Mouse (Mus musculus) B cell, adult (primary cell): ENCODE results near the gene Dctn2. TPM values are rescaled to one million over a fixed set of nuclear protein-coding genes. Genes with fewer than 3 reads are reported as not detected.

Source experiments
- total RNA-seq: library from RNA; stranded (reverse); gene quantifications from 4 replicates; pipeline ENCODE4 v1.2.4, GENCODE M21; 2023; ENCODE audit not compliant: inconsistent age

The Dctn2 gene
- total RNA-seq, result 98.5 to 110 TPM (median 104 TPM) in 4 replicates

DNA sequence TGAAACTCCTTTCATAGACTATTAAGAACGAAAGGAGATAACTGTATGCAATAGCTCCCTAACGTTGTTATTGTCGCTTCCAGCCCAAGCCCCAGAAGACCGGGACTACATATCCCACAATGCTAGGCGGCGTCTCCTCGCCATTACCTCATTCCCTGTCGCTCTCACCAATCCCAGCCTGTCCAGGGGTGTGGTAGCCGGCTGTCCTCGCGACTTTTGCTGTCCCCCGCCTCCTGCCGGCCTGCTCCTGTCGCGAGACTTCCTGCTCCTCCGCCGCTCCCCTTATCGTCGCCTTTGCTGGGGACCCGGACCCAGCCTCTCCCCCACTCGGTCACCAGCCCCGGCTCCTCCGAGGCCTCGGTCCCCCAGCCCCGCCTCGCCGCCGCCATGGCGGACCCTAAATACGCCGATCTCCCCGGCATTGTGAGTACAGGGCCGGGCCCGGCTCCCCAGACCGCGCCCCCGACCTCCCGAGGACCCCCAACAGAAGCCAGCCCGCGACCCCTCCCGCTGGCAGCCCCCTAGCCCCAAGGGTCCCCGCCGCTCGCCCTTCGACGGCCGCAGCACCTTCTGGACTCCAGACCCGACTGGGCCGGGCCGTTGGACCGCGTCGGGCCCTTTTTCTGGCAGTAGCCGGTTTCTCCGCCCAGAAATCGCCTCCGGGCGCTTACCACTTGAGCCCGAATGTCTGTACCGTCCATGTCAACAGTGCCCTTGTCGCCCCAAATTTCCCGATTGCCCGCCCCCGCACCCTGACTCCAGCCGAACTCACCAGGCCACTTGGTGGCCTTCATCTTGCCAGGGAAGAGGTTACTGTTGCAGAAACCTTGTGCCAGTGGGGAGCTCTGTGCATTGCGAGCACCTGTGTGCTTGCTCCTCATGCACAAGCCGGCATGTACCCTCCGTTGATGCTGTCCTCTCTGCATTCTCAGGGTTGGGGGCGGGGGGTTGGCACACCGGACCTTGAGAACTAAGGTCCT is at the start of gene Dctn2:
Gene Dctn2 (plus strand): TSS at position 257 of the 980 bp plus-strand sequence.

GRCm38 (mm10) chr10:127262548-127263398 is 3.4 kb upstream of the Dctn2 start, which contains the start of gene Kif5a:
Gene Kif5a, minus strand, starts transcription at chr10:127263348.

DNA sequence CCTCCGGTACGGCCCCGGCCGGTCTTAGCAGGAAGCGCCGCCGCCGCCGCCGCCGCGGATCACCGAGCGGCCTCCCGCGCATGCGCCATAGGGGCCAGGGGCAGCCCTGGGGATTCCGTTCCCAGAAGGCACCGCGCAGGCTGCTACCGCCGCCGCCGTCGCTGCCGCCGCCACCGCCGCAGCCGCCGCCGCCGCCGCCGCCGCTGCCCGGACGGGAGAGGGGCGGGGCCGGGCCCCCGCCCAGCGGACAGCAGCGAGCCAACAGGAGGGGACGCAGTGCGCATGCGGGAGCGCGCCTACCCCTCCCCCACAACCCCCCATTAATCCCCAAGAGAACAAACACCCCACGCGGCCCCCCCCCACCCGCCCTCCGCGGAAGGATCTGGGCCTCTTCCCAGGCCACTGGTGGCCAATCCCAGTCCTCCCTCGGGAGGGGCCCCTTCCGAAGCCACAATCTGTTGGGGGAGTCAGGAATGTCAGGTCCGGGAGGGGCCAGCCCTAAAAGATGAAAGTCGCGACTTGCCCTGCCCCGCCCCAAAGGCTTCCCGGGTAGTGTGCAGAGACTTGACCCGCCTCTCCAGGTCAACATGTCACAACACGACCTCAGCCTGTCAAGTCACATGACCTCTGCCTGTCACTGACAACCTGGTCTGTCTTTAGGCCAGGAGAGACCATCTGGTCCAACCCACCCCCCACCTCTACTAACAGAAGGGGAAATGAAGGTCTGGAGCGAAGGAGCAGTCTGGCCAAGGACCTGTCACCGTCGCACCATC is 22.8 kb downstream of the Dctn2 start, which contains the start of gene Mbd6:
Gene Mbd6 (minus strand): TSS at position 219 of the 773 bp plus-strand sequence.

GRCm38 (mm10) chr10:127311476-127312355 is 45.5 kb downstream of the Dctn2 start, which contains the start of gene Mars:
Gene Mars, minus strand, starts transcription at chr10:127311786.

DNA sequence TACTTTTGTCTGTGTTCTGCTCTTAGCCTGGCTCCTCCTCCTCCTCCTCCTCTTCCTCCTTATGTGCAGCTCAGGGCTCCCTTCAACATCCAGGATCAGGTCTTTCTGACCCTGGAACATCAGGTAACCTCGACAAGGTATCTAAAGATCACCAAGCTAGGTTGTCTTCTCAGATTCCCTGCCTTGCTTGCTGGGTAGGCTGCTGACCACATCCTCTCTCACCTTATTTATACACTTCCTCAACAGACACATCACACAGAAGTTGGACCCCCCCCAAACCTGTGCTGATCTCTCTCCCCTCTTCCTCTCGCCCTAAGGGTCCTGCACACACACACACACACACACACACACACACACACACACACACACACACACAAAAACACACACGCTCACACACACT is 55.5 kb downstream of the Dctn2 start, which contains the start of gene Arhgap9:
Gene Arhgap9 (plus strand): TSS at position 344 of the 400 bp plus-strand sequence.

Other genes starting within 250 kb of the Dctn2 start
- gene Tsfm, start 235.5 kb upstream of the Dctn2 start, total RNA-seq, result 17.0 to 31.5 TPM (median 21.4 TPM) in 4 replicates
- 17.3 to 22.6 TPM (median 21.0 TPM) in 4 replicates for gene Mettl1, start 225.0 kb upstream of the Dctn2 start, total RNA-seq
- gene Eef1akmt3, start 224.9 kb upstream of the Dctn2 start, total RNA-seq, result not detected in 4 replicates
- 0.42 to 1.6 TPM (median 0.77 TPM) in 4 replicates for gene Cyp27b1, start 218.1 kb upstream of the Dctn2 start, total RNA-seq
- 2.2 to 3.2 TPM (median 2.6 TPM) in 4 replicates for gene March9, start 206.2 kb upstream of the Dctn2 start, total RNA-seq
- gene Cdk4, start 202.8 kb upstream of the Dctn2 start, total RNA-seq, result 117 to 142 TPM (median 123 TPM) in 4 replicates
- 20.7 to 26.3 TPM (median 22.6 TPM) in 4 replicates for gene Tspan31, start 196.1 kb upstream of the Dctn2 start, total RNA-seq
- gene Agap2, start 191.1 kb upstream of the Dctn2 start, total RNA-seq, result 94.4 to 124 TPM (median 104 TPM) in 4 replicates
- gene Os9, start 145.2 kb upstream of the Dctn2 start, total RNA-seq, result 82.4 to 86.0 TPM (median 83.5 TPM) in 4 replicates
- gene B4galnt1, start 101.1 kb upstream of the Dctn2 start, total RNA-seq, result 441 to 475 TPM (median 457 TPM) in 4 replicates
- gene Slc26a10, start 85.7 kb upstream of the Dctn2 start, total RNA-seq, result not detected in 4 replicates
- 0.51 TPM in 1 of 4 replicates, not detected in the others for gene Arhgef25, start 76.3 kb upstream of the Dctn2 start, total RNA-seq
- gene Dtx3, start 70.6 kb upstream of the Dctn2 start, total RNA-seq, result 65.6 to 71.2 TPM (median 67.8 TPM) in 4 replicates
- 54.6 to 62.2 TPM (median 61.4 TPM) in 4 replicates for gene Pip4k2c, start 54.8 kb upstream of the Dctn2 start, total RNA-seq
- 0.29 to 0.54 TPM (median 0.32 TPM) in 3 of 4 replicates, not detected in the other for gene Kif5a, start 3.0 kb upstream of the Dctn2 start, total RNA-seq
- gene Mbd6, start 22.6 kb downstream of the Dctn2 start, total RNA-seq, result 110 to 114 TPM (median 112 TPM) in 4 replicates
- gene Mars, start 45.4 kb downstream of the Dctn2 start, total RNA-seq, result 50.8 to 76.3 TPM (median 70.5 TPM) in 4 replicates
- 100 to 111 TPM (median 107 TPM) in 4 replicates for gene Arhgap9, start 55.6 kb downstream of the Dctn2 start, total RNA-seq
- 0.13 TPM in 1 of 4 replicates, not detected in the others for gene Gli1, start 75.6 kb downstream of the Dctn2 start, total RNA-seq
- not detected in 4 replicates for gene Inhbe, start 88.0 kb downstream of the Dctn2 start, total RNA-seq
- gene Inhbc, start 104.1 kb downstream of the Dctn2 start, total RNA-seq, result not detected in 4 replicates
- 115 to 122 TPM (median 119 TPM) in 4 replicates for gene R3hdm2, start 114.0 kb downstream of the Dctn2 start, total RNA-seq
- gene Stac3, start 235.3 kb downstream of the Dctn2 start, total RNA-seq, result 5.6 to 12.8 TPM (median 10.4 TPM) in 4 replicates
- not detected in 4 replicates for gene Ndufa4l2, start 248.6 kb downstream of the Dctn2 start, total RNA-seq